Mouse (Mus musculus) bone marrow macrophage, adult 2 months (primary cell): ENCODE results near the gene Npm1.

Experiments used
- CTCF ChIP-seq: IDR thresholded peaks from 2 replicates; pipeline ENCODE4 v1.5.1; 2012; ENCODE audit warnings: low read depth, mild to moderate bottlenecking, low read length, moderate library complexity
- POLR2A ChIP-seq: IDR thresholded peaks from 2 replicates; pipeline ENCODE4 v1.6.1; 2012; ENCODE audit warnings: mild to moderate bottlenecking, low read depth, low read length, borderline replicate concordance

DNA sequence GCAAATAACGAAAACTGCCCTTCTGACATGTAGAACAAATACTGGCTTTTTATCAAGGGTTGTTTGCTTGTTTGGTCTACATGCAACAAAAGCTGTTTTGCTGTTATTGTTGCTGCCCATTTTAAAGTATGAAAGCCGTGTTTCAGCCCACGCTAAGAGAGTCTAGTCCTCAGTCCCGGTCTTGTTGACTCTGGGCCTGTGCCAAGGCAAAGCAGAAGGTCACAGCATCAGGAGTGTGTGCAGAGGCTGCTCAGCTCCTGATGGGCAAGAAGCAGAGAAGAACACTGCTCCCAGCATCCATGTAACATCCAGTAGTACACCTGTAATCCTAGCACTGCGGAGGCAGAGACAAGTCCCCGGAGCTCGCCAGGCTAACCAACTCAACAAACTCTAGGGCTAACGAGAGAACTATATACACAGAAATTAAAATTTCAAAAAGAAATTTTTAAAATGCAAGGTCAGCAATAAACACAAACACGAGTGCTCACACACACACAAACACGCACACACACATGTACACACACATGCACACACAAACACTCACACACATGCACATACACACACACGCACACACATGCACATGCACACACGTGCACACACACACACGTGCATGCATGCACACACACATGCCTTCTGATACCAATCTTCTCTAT, 59.6 kb downstream of the Npm1 start:
- no peak for TF ChIP-seq CTCF
- no peak for TF ChIP-seq POLR2A
